Mouse (Mus musculus) ES-E14 (cell line): ENCODE data around the gene Zfp507.

Experiments
- CHD2 ChIP-seq: IDR thresholded peaks from 2 replicates; pipeline ENCODE4 v1.6.1; 2014; ENCODE audit warnings: mild to moderate bottlenecking, low read depth, low read length, inconsistent platforms
- HCFC1 ChIP-seq: IDR thresholded peaks from 2 replicates; pipeline ENCODE4 v1.6.1; 2012; ENCODE audit warnings: low read length, inconsistent platforms, borderline replicate concordance; ENCODE audit not compliant: insufficient read depth
- MAFK ChIP-seq: IDR thresholded peaks from 2 replicates; pipeline ENCODE4 v1.6.1; 2014; ENCODE audit warnings: mild to moderate bottlenecking, low read depth, low read length, inconsistent platforms; ENCODE audit not compliant: insufficient read depth
- ZC3H11A ChIP-seq: IDR thresholded peaks from 2 replicates; pipeline ENCODE4 v1.6.1; 2012; ENCODE audit warnings: low read depth, mild to moderate bottlenecking, inconsistent platforms, low read length, borderline replicate concordance
- ZNF384 ChIP-seq: IDR thresholded peaks from 2 replicates; pipeline ENCODE4 v1.6.1; 2012; ENCODE audit warnings: low read depth, low read length, inconsistent platforms

- TF ChIP-seq ZC3H11A (no peak), MAFK (no peak), HCFC1 (no peak), ZNF384 (no peak), CHD2 (no peak)
Observed at GRCm38 (mm10) chr7:35782252-35782651, 20.6 kb downstream of the Zfp507 start.
